Mouse (Mus musculus) brain, embryonic 18.5 days (tissue): ENCODE data around the gene Gpr156.
"Not testable (repeated sequence)": the region's sequence is repeated elsewhere in the genome, so short reads cannot be mapped to it uniquely, and the experiment has no call there.

ENCODE experiments used
- DNase-seq: peaks from one replicate; pipeline ENCODE4 v3.0.0-alpha.2; 2012; ENCODE audit warnings: low read depth, low spot score

Gpr156 gene

GRCm38 (mm10) chr16:37956076-37956676 is 39.9 kb downstream of the Gpr156 start:
- no peak for DNase-seq

GRCm38 (mm10) chr16:37956751-37957150 is 40.5 kb downstream of the Gpr156 start:
- DNase-seq = no peak

- not testable (repeated sequence) for DNase-seq
Measured at GRCm38 (mm10) chr16:37962696-37963095, 46.4 kb downstream of the Gpr156 start.

- no peak for DNase-seq
Measured at GRCm38 (mm10) chr16:37963331-37964281, 47.3 kb downstream of the Gpr156 start.

GRCm38 (mm10) chr16:37964380-37965070 is 48.2 kb downstream of the Gpr156 start:
- no peak for DNase-seq

GRCm38 (mm10) chr16:37966871-37967270 is 50.6 kb downstream of the Gpr156 start:
- no peak for DNase-seq

- no peak for DNase-seq
Measured at GRCm38 (mm10) chr16:37967415-37967814, 51.1 kb downstream of the Gpr156 start.

- no peak for DNase-seq
Measured at GRCm38 (mm10) chr16:37971522-37971921, 55.2 kb downstream of the Gpr156 start.

- DNase-seq = no peak
Measured at GRCm38 (mm10) chr16:37972357-37972756, 56.1 kb downstream of the Gpr156 start.

GRCm38 (mm10) chr16:37973239-37973638 is 56.9 kb downstream of the Gpr156 start:
- DNase-seq = not testable (repeated sequence)

- no peak for DNase-seq
Measured at GRCm38 (mm10) chr16:37973855-37974519, 57.7 kb downstream of the Gpr156 start.

- DNase-seq = no peak
Measured at GRCm38 (mm10) chr16:37974520-37975340, 58.4 kb downstream of the Gpr156 start.

GRCm38 (mm10) chr16:37981907-37982306 is 65.6 kb downstream of the Gpr156 start:
- DNase-seq = no peak

- DNase-seq = no peak
Measured at GRCm38 (mm10) chr16:37988211-37988865, 72.0 kb downstream of the Gpr156 start.

GRCm38 (mm10) chr16:37989796-37990195 is 73.5 kb downstream of the Gpr156 start:
- DNase-seq = no peak

GRCm38 (mm10) chr16:37990553-37991344 is 74.5 kb downstream of the Gpr156 start:
- no peak for DNase-seq

GRCm38 (mm10) chr16:37992806-37993205 is 76.5 kb downstream of the Gpr156 start:
- DNase-seq = no peak

- DNase-seq = no peak
Measured at GRCm38 (mm10) chr16:37994647-37995046, 78.4 kb downstream of the Gpr156 start.

- no peak for DNase-seq
Measured at GRCm38 (mm10) chr16:37997771-37998170, 81.5 kb downstream of the Gpr156 start.
